Mouse (Mus musculus): Measurements from ENCODE around the gene Celsr1.

DNA sequence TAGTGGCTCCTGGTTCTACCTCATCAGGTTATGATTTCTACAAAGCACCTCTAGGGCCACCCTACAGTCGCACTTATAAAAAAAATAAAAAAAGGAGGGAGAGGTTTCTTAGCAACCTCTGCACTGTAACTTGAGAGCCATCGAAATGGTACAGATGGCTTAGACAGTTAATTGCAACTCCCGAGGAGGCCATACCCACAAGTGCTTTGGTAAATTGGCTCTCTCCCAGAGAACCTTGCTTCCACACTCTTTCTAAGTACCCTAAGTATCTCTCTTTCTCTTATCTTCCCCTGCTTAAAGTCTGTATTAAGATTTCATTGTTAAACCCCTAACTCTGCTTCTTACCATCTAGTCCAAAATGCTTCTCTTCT, 41.5 kb downstream of the Celsr1 start:
- TF ChIP-seq GATA1 (IDR thresholded peaks at IDR 0.05; ENCODE audit: borderline replicate concordance, low read length) (no peak), FLI1 (IDR thresholded peaks at IDR 0.05; ENCODE audit: low read length) (no peak)
